Mouse (Mus musculus) spleen, postnatal 10 days (tissue): Measurements from ENCODE around the gene 2900026A02Rik.

ENCODE experiments used
- DNase-seq, 2 experiments: peaks; one replicate each; pipeline ENCODE4 v3.0.0; 2021 to 2022; ENCODE audit warnings: low spot score in 2 of 2

2900026A02Rik gene

GRCm38 (mm10) chr5:113043531-113043930 is 177.5 kb downstream of the 2900026A02Rik start:
- no peak for DNase-seq

DNA sequence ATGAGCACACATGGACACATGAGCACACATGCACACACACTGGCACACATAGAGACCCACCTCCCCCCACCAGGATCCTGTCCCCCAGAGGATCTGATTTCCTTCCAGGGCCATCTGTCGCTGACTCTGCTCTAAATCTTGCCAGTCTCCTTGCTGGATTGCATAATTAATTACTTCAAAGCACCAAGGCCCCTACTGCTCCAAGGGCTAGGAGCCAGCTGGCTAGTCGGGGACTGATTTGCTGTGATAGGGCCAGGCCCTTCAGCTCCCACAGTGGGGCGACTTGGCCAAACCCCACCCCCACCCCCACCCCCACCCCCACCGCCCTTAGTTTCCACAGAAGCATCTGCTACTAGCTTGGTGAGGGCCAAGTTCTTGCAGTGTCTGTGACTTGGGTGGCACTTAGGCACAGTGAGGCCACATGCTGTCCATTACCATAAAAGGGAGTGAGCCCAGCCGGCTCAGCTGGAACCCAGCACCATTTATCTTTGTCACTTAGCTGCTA is 179.4 kb downstream of the 2900026A02Rik start:
- no peak for DNase-seq

GRCm38 (mm10) chr5:113040776-113041175 is 180.3 kb downstream of the 2900026A02Rik start:
- no peak for DNase-seq

GRCm38 (mm10) chr5:113038601-113039000 is 182.4 kb downstream of the 2900026A02Rik start:
- no peak for DNase-seq
